Mouse (Mus musculus): ENCODE measurements at regions not wholly inside any gene's neighbourhood (a gene's known extent, or its start where the extent isn't known, plus 50 kb on each side); places are given as distances from the start of the nearest gene placed in this dataset.

DNA sequence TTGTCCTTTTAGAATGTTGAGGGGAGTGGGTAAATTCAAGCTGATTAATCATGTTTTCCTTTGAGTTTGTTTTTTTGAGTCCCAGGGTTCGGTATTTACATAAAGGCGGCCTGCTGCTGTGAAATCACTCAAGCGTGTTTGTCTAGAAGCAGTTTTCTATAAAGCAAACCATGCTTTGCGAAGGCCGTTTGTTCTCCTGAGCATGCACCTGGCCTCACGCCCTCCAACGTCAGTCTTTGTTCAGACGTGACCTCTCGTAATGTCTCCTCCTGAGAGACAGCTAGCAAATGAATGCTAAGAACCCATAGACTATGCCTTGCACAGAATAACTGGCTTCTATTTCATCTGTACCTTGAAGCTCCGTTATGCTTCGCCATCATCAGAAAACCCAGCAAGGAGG, 92.8 kb upstream of the Kcnk2 start:
- no peak for TF ChIP-seq MYOD1 (IDR thresholded peaks at IDR 0.05; ENCODE audit: control insufficient read depth, insufficient read length, low read depth)
- TF ChIP-seq USF1 (IDR thresholded peaks at IDR 0.05; ENCODE audit: low read depth): no peak
- no peak for TF ChIP-seq MAX (IDR thresholded peaks at IDR 0.05)
- no peak for TF ChIP-seq CTCF (IDR thresholded peaks at IDR 0.05; ENCODE audit: control insufficient read depth, insufficient read depth, insufficient read length)
- TF ChIP-seq MYOG (IDR thresholded peaks at IDR 0.05; ENCODE audit: control insufficient read depth, extremely low read depth, insufficient read length): no peak
- no peak for TF ChIP-seq FOSL1 (IDR thresholded peaks at IDR 0.05; ENCODE audit: insufficient read depth, low read length, poor library complexity, severe bottlenecking)
- TF ChIP-seq CEBPB (IDR thresholded peaks at IDR 0.05; ENCODE audit: low read depth): no peak
- Histone ChIP-seq H3ac (ENCODE audit: control insufficient read depth, insufficient read length, low read depth) (no peak overlapping the region), H3K36me3 (ENCODE audit: control insufficient read depth, insufficient read depth) (no peaks in the 10 kb centered on the region), H3K27me3 (ENCODE audit: control insufficient read depth, insufficient read depth, insufficient read length) (no peaks in the 10 kb centered on the region), H3K79me2 (ENCODE audit: control insufficient read depth, insufficient read depth) (no peaks in the 10 kb centered on the region), H3K4me3 (ENCODE audit: insufficient read depth, poor library complexity, severe bottlenecking) (no peak overlapping the region), H3K79me3 (ENCODE audit: low read depth) (no peaks in the 10 kb centered on the region)

DNA sequence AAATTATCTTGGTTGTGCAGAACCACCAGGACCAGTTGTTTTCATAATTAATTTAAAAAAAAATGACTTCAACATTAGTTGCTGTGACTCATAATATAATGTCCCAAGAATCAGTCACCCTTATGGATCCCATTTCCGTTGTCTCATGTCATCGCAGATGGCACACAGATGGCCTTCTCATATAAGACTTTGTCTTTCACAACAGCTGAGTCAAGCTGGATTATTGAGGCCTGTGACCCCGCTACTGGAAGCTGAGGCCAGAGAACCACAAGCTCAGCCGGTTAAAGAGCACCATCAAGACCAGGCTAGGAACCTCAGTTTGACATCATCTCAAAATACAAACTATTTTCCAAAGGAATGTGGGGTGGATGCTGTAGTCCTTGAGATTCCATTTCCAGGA, 83.3 kb upstream of the Kcnk2 start:
- no peaks in the 10 kb centered on the region for H3K79me3 ChIP-seq (ENCODE audit: low read depth)
- H3K4me3 ChIP-seq (ENCODE audit: insufficient read depth, poor library complexity, severe bottlenecking): no peak overlapping the region
- H3K27me3 ChIP-seq (ENCODE audit: control insufficient read depth, insufficient read depth, insufficient read length): no peaks in the 10 kb centered on the region
- H3ac ChIP-seq (ENCODE audit: control insufficient read depth, insufficient read length, low read depth): no peak overlapping the region
- no peak for TF ChIP-seq MYOG (IDR thresholded peaks at IDR 0.05; ENCODE audit: control insufficient read depth, extremely low read depth, insufficient read length)
- TF ChIP-seq CTCF (IDR thresholded peaks at IDR 0.05; ENCODE audit: control insufficient read depth, insufficient read depth, insufficient read length): no peak
- TF ChIP-seq MYOD1 (IDR thresholded peaks at IDR 0.05; ENCODE audit: control insufficient read depth, insufficient read length, low read depth): no peak
- no peak for TF ChIP-seq FOSL1 (IDR thresholded peaks at IDR 0.05; ENCODE audit: insufficient read depth, low read length, poor library complexity, severe bottlenecking)
- TF ChIP-seq MAX (IDR thresholded peaks at IDR 0.05): no peak
- TF ChIP-seq CEBPB (IDR thresholded peaks at IDR 0.05; ENCODE audit: low read depth): no peak
- TF ChIP-seq USF1 (IDR thresholded peaks at IDR 0.05; ENCODE audit: low read depth): no peak
- H3K36me3 ChIP-seq (ENCODE audit: control insufficient read depth, insufficient read depth): no peaks in the 10 kb centered on the region
- H3K79me2 ChIP-seq (ENCODE audit: control insufficient read depth, insufficient read depth): no peaks in the 10 kb centered on the region

DNA sequence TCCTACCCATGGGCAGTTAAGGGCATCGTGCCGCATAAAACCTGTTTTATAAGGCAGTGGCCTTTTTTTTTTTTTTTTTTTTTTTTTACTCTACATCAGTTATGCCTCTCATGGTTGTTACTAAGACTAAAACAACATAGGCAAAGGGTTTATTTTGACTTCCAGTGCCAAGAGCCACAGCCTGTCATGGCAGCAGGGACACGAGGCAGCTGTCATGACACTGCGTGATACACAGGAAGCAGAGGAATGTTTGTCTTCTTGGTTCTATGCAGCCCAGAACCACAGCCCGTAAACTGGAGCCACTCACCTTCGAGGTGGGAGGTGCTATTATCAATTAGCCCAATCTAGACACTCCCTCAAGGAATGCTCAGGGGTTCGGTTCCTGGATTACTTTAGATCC, 81.3 kb upstream of the Kcnk2 start:
- Histone ChIP-seq H3K4me3 (ENCODE audit: insufficient read depth, poor library complexity, severe bottlenecking) (no peak overlapping the region), H3K79me3 (ENCODE audit: low read depth) (no peaks in the 10 kb centered on the region), H3K36me3 (ENCODE audit: control insufficient read depth, insufficient read depth) (no peaks in the 10 kb centered on the region), H3K27me3 (ENCODE audit: control insufficient read depth, insufficient read depth, insufficient read length) (no peaks in the 10 kb centered on the region), H3ac (ENCODE audit: control insufficient read depth, insufficient read length, low read depth) (no peak overlapping the region), H3K79me2 (ENCODE audit: control insufficient read depth, insufficient read depth) (no peaks in the 10 kb centered on the region)
- no peak for TF ChIP-seq MAX (IDR thresholded peaks at IDR 0.05)
- no peak for TF ChIP-seq MYOD1 (IDR thresholded peaks at IDR 0.05; ENCODE audit: control insufficient read depth, insufficient read length, low read depth)
- no peak for TF ChIP-seq FOSL1 (IDR thresholded peaks at IDR 0.05; ENCODE audit: insufficient read depth, low read length, poor library complexity, severe bottlenecking)
- no peak for TF ChIP-seq CEBPB (IDR thresholded peaks at IDR 0.05; ENCODE audit: low read depth)
- no peak for TF ChIP-seq USF1 (IDR thresholded peaks at IDR 0.05; ENCODE audit: low read depth)
- TF ChIP-seq CTCF (IDR thresholded peaks at IDR 0.05; ENCODE audit: control insufficient read depth, insufficient read depth, insufficient read length): no peak

DNA sequence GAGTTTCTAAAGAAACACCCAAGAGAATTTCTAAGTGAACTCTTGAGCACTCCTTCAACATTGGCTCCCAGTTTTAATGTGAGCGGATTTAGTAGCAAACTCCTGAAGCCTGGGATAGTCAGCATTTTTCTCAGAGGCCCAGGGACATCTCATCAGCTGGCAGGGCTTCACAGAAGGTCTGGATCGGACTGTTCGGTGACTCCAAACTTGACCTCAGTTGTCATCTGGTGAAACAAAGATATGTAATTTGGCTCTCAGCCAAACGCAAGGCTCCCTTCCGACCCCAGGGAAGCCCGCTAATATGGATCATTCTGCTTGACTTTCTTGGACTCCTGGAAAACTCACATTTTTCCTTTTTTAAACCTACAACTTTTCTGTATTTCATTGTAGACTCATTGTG, 76.0 kb upstream of the Kcnk2 start:
- H3ac ChIP-seq (ENCODE audit: control insufficient read depth, insufficient read length, low read depth): no peak overlapping the region
- H3K79me2 ChIP-seq (ENCODE audit: control insufficient read depth, insufficient read depth): no peaks in the 10 kb centered on the region
- H3K27me3 ChIP-seq (ENCODE audit: control insufficient read depth, insufficient read depth, insufficient read length): no peaks in the 10 kb centered on the region
- H3K36me3 ChIP-seq (ENCODE audit: control insufficient read depth, insufficient read depth): no peaks in the 10 kb centered on the region
- no peak for TF ChIP-seq MAX (IDR thresholded peaks at IDR 0.05)
- no peak for TF ChIP-seq USF1 (IDR thresholded peaks at IDR 0.05; ENCODE audit: low read depth)
- no peak for TF ChIP-seq CTCF (IDR thresholded peaks at IDR 0.05; ENCODE audit: control insufficient read depth, insufficient read depth, insufficient read length)
- no peak for TF ChIP-seq CEBPB (IDR thresholded peaks at IDR 0.05; ENCODE audit: low read depth)
- no peak for TF ChIP-seq MYOG (IDR thresholded peaks at IDR 0.05; ENCODE audit: control insufficient read depth, extremely low read depth, insufficient read length)
- TF ChIP-seq MYOD1 (IDR thresholded peaks at IDR 0.05; ENCODE audit: control insufficient read depth, insufficient read length, low read depth): no peak
- no peak for TF ChIP-seq FOSL1 (IDR thresholded peaks at IDR 0.05; ENCODE audit: insufficient read depth, low read length, poor library complexity, severe bottlenecking)
- no peak overlapping the region for H3K4me3 ChIP-seq (ENCODE audit: insufficient read depth, poor library complexity, severe bottlenecking)
- H3K79me3 ChIP-seq (ENCODE audit: low read depth): no peaks in the 10 kb centered on the region

DNA sequence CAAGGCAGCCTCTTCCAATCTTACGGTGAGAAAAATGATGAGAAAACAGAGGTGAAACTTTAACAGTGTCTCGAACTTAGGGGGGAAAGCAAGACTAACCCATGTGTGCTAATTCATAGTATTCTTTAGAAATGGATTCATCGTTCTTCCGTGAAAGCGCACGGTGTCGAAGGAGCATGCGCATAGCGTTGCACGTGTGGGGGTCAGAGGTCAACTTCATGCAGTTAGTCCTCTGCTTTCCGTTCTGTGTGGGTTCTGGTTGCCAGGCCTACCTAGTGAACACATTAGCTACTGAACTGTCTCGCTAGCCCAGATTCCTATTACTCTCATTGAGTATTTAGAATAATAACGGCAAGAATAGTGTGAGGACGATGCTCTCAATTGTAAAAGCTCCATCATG, 74.7 kb upstream of the Kcnk2 start:
- Histone ChIP-seq H3ac (ENCODE audit: control insufficient read depth, insufficient read length, low read depth) (no peak overlapping the region), H3K36me3 (ENCODE audit: control insufficient read depth, insufficient read depth) (no peaks in the 10 kb centered on the region), H3K79me3 (ENCODE audit: low read depth) (no peaks in the 10 kb centered on the region), H3K4me3 (ENCODE audit: insufficient read depth, poor library complexity, severe bottlenecking) (no peak overlapping the region), H3K27me3 (ENCODE audit: control insufficient read depth, insufficient read depth, insufficient read length) (no peaks in the 10 kb centered on the region), H3K79me2 (ENCODE audit: control insufficient read depth, insufficient read depth) (no peaks in the 10 kb centered on the region)
- TF ChIP-seq MYOD1 (IDR thresholded peaks at IDR 0.05; ENCODE audit: control insufficient read depth, insufficient read length, low read depth): no peak
- no peak for TF ChIP-seq USF1 (IDR thresholded peaks at IDR 0.05; ENCODE audit: low read depth)
- TF ChIP-seq CTCF (IDR thresholded peaks at IDR 0.05; ENCODE audit: control insufficient read depth, insufficient read depth, insufficient read length): no peak
- no peak for TF ChIP-seq FOSL1 (IDR thresholded peaks at IDR 0.05; ENCODE audit: insufficient read depth, low read length, poor library complexity, severe bottlenecking)
- no peak for TF ChIP-seq MYOG (IDR thresholded peaks at IDR 0.05; ENCODE audit: control insufficient read depth, extremely low read depth, insufficient read length)
- no peak for TF ChIP-seq CEBPB (IDR thresholded peaks at IDR 0.05; ENCODE audit: low read depth)
- TF ChIP-seq MAX (IDR thresholded peaks at IDR 0.05): no peak

DNA sequence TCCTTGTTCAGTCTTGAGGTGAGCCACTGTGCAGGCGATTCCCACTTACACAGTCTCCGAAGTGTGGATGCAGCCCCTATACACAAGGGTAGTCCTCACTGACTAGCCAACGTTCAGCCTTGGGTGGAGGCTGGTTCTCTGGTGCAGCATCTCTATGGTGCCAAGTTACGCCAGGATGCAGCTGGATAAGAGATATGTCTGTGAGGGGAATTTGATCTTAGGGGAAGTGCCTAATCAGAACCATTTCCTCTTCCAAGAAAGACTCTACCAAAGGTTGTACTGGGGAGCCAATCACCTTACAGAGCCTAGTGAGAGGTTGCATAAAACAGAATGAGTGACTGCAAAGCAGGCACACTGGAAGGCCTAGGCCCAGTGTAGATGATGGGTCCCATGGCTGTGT, 71.0 kb upstream of the Kcnk2 start:
- no peak for TF ChIP-seq CTCF (IDR thresholded peaks at IDR 0.05; ENCODE audit: control insufficient read depth, insufficient read depth, insufficient read length)
- TF ChIP-seq MYOG (IDR thresholded peaks at IDR 0.05; ENCODE audit: control insufficient read depth, extremely low read depth, insufficient read length): no peak
- Histone ChIP-seq H3ac (ENCODE audit: control insufficient read depth, insufficient read length, low read depth) (no peak overlapping the region), H3K4me3 (ENCODE audit: insufficient read depth, poor library complexity, severe bottlenecking) (no peak overlapping the region), H3K36me3 (ENCODE audit: control insufficient read depth, insufficient read depth) (no peaks in the 10 kb centered on the region), H3K79me2 (ENCODE audit: control insufficient read depth, insufficient read depth) (no peaks in the 10 kb centered on the region), H3K79me3 (ENCODE audit: low read depth) (no peaks in the 10 kb centered on the region), H3K27me3 (ENCODE audit: control insufficient read depth, insufficient read depth, insufficient read length) (no peaks in the 10 kb centered on the region)

All from C2C12 (cell line).